Mouse (Mus musculus): ENCODE results near the gene Rab1b. TPM values are rescaled to one million over a fixed set of nuclear protein-coding genes. Genes with fewer than 3 reads are reported as not detected.
"Not testable (repeated sequence)": the region's sequence is repeated elsewhere in the genome, so short reads cannot be mapped to it uniquely, and the experiment has no call there.

The Rab1b gene
- total RNA-seq, 2 experiments from 2014 or later: 113 to 119 TPM

DNA sequence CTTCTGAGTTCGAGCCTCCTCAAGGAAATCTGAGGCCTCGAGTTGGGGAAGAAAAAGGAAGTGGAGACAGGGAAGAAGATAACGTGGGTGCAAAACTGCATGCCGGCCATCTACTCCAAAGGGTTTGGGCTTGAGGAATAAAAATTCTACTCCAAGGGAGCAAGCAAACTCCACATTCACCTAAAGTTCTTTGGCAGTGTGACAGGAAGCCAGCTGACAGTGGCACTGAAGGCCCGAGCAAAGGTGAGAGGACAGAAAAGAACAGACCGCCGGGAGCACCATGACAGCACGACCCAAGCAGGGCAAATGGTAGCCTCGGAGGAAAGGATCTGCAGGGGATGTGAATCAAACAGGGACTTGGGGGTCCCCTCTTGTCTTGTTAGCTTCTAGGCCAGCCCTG, 798 bp downstream of the Rab1b start:
- intact Hi-C loops (cut with DNase I; ENCODE audit: low total_unique reads): no loop called here
- DNase-seq: no peak

- intact Hi-C loops (cut with DNase I; ENCODE audit: low total_unique reads): no loop called here
- DNase-seq: peak; percentile 63
Observed at GRCm38 (mm10) chr19:5098363-5099143, 8.3 kb downstream of the Rab1b start, which contains the start of gene Cnih2. Gene Cnih2 (minus strand): TSS chr19:5098521.

DNA sequence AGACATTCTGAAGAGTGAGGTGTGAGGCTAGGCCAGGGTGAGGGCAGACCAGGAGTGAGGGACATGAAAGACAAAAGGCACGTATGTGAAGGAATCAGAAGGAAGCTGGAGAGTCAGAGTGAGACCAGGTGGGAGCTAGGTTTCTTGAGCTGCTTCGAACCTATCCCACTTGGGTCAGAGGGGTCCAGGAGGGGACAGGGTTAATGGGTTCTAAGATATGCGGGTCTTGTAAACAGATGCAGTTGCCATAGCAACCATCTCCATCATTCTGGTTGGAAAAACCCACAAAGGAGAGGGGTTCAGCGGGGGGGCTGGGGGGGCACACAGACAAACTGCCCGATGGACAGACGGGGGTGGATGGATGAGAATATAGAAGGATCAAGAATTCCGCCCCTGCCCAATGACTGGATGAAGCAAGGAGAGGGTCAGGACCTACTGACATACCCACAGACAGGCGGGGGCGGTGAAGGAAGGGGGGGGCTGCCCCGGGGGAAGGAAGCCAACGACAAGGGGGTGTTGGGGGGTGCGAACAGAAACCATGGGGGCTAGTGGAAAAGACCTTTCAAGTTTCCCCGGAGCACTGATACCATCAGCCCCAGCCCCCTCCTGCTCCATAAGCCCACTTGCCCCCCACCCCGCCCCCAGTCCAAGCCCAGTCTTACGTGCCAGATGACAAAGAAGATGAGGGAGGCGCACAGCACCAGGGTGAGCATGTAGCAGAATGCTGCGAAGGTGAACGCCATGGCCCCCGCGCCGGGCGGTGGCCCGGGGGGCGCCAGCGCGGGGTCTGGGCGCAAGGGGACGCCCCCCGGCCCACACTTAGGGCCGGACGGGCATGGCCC, 9.1 kb downstream of the Rab1b start:
- no peak for DNase-seq
- intact Hi-C loops (cut with DNase I; ENCODE audit: low total_unique reads): no loop called here

- no peak for DNase-seq
- intact Hi-C loops (cut with DNase I; ENCODE audit: low total_unique reads): no loop called here
Observed at GRCm38 (mm10) chr19:5095887-5096474, 10.9 kb downstream of the Rab1b start.

- no peak for DNase-seq
- intact Hi-C loops (cut with DNase I; ENCODE audit: low total_unique reads): loop anchor here (5.0 kb wide), 1 partner anchor 42 kb away; no protein-coding TSS in a partner anchor
Observed at GRCm38 (mm10) chr19:5094746-5095417, 12.0 kb downstream of the Rab1b start.

- intact Hi-C loops (cut with DNase I; ENCODE audit: low total_unique reads): loop anchor here (5.0 kb wide), 1 partner anchor 43 kb away; no protein-coding TSS in a partner anchor
- DNase-seq: peak; percentile 89
Observed at GRCm38 (mm10) chr19:5094243-5094632, 12.6 kb downstream of the Rab1b start.

- no peak for DNase-seq
- intact Hi-C loops (cut with DNase I; ENCODE audit: low total_unique reads): loop anchor here (5.0 kb wide), 1 partner anchor 44 kb away; no protein-coding TSS in a partner anchor
Observed at GRCm38 (mm10) chr19:5093481-5094242, 13.2 kb downstream of the Rab1b start.

GRCm38 (mm10) chr19:5092083-5092482, 14.8 kb downstream of the Rab1b start:
- intact Hi-C loops (cut with DNase I; ENCODE audit: low total_unique reads): loop anchor here (5.0 kb wide), 1 partner anchor 45 kb away; no protein-coding TSS in a partner anchor
- no peak for DNase-seq

GRCm38 (mm10) chr19:5089324-5089723, 17.5 kb downstream of the Rab1b start:
- intact Hi-C loops (cut with DNase I; ENCODE audit: low total_unique reads): no loop called here
- DNase-seq: no peak

DNA sequence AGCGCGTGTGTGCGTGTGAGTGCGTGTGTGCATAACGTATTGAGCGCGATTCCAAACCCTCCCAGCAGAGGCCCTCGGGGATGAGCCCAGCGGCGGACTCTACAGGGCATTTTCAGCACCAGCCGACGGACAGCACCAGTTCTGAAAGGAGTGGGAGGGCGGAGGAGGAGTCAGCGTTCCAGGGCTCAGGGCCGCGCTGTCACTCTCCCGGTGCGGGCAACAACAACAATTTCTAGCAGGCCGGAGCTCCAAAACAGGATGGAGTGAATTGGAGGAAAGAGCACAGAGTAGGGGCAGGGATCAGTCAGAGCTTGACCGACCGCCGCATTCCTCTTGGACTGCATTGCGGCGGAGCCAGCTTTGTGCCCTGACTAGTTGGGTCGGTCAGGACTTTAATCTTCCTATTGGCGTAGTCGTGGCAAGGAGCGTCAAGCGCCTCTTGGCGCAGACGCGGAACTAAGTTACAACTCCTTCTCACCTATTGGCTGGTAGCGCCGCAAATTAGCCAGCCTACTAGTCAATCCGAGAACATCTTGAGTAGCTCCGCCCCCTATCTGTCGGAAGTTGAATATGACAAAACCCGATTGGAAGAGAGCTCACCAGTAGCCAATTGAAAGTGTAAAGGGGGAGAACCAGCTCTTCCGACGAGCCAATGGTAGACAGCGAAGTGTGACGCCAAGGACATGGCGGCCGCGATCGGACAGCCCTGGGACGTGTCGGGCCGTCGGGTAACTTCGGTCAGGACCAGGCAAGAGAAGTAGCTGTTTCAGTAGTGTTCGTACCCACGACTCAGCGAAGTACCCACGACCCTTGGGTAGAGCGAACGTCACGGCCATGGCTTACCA, 18.8 kb downstream of the Rab1b start, which contains the start of gene Yif1a:
TSS of gene Yif1a (plus strand) at position 655 of the 845 bp plus-strand sequence.
- intact Hi-C loops (cut with DNase I; ENCODE audit: low total_unique reads): no loop called here
- DNase-seq: peak; percentile 93

GRCm38 (mm10) chr19:5086533-5086932, 20.3 kb downstream of the Rab1b start:
- DNase-seq; intact Hi-C loops (cut with DNase I; ENCODE audit: low total_unique reads): not testable (repeated sequence)

DNA sequence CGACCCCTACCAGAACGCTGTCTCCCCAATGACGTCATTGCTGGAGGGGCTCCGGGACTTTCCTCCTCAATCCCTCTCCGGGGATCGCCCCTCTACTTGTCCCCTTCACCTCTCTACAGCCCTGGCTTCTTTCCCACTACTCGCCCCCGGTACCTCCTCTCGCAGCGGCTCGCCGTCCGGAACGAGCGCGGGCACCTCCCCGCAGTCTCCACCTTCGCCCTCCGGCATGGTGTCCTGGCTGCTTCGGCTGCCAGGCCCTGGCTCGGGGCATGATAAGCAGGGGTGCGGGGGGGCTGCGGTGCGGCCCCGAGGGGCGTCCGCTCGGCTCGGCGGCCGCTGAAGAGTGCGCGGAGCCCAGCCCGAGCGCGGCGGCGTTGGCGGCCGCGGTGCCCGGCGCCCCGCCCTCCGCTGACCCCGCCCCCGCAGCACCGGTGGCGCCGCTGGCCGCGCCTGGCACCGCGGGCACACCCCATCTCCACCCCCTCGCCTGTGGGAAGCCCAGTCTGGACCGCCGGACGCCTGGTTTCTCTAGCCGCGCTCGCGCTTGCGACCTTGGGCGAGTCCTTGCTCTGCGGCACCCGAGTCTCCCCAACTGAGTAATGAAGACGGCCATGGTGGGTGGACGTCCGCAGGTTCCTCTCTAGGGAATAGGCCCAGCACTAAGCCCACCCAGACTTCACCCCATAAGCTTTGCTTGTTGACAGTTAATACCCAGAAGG, 21.6 kb downstream of the Rab1b start, which contains the start of gene Tmem151a:
TSS of gene Tmem151a (minus strand) at position 387 of the 719 bp plus-strand sequence.
- no peak for DNase-seq
- intact Hi-C loops (cut with DNase I; ENCODE audit: low total_unique reads): no loop called here

GRCm38 (mm10) chr19:5084834-5085144, 22.1 kb downstream of the Rab1b start:
- no peak for DNase-seq
- intact Hi-C loops (cut with DNase I; ENCODE audit: low total_unique reads): no loop called here

GRCm38 (mm10) chr19:5083961-5084833, 22.7 kb downstream of the Rab1b start:
- no peak for DNase-seq

DNA sequence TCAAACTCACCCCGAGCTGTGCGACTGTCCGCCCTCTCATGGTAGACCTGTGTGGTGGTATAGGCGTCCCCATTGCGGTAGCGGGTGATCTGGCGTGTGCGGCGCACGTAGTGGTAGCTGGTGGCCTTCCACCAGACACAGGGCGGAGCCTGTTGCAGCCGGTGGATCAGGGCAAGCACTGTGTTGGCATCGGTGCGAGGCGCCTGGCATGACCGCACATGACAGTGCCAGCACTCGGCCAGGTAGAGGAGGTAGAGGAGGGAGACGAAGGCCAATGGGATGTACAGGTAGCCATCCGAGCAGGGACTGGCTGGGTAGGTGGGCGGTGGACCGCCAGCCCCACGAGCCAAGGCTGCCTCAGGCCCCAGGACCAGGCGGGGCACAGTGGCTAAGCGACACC, 24.3 kb downstream of the Rab1b start:
- DNase-seq: no peak
- intact Hi-C loops (cut with DNase I; ENCODE audit: low total_unique reads): no loop called here

More at GRCm38 (mm10) chr19:5083961-5084833, 22.7 kb downstream of the Rab1b start:
- intact Hi-C loops (cut with DNase I; ENCODE audit: low total_unique reads): no loop called here

GRCm38 (mm10) chr19:5082005-5082404, 24.9 kb downstream of the Rab1b start:
- intact Hi-C loops (cut with DNase I; ENCODE audit: low total_unique reads): no loop called here
- no peak for DNase-seq

All from gastrocnemius, postnatal 14 days (tissue).